Mouse (Mus musculus): Measurements from ENCODE around the gene Fgfr2. TPM values are rescaled to one million over a fixed set of nuclear protein-coding genes. Genes with fewer than 3 reads are reported as not detected.

The Fgfr2 gene
- polyA plus RNA-seq, 1 experiment: 3.0 TPM

DNA sequence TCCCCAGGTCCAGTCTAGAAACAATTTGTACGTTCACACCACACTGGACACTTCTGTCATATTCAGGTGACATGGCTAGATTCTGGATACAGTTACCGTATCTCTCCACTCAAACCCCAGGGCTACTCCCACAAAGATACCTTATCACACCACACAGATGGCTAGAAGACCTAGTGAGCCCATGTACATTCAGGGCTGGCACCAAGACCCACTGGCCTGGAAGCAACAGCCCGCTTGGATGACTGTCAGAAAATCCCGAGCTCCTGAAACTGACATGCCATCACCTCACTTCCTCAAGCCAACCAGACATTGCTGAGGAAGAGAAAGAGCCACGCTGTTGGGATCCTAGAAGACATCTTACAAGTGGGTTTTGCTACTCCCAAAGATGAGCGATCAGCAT, 384.3 kb downstream of the Fgfr2 start:
- TF ChIP-seq POLR2A (IDR thresholded peaks at IDR 0.05; ENCODE audit: control insufficient read depth, low read depth, low read length) (no peak), CTCF (IDR thresholded peaks at IDR 0.05; ENCODE audit: control insufficient read depth, insufficient read depth, insufficient replicate concordance, low read depth, low read length) (no peak)
- Histone ChIP-seq H3K27ac (ENCODE audit: control insufficient read depth, insufficient read depth, low read depth, low read length) (no peak overlapping the region), H3K4me3 (ENCODE audit: control insufficient read depth, low read depth, low read length) (no peak overlapping the region), H3K4me1 (ENCODE audit: control insufficient read depth, insufficient read depth, low read length) (no peaks in the 10 kb centered on the region), H3K27me3 (ENCODE audit: control insufficient read depth, insufficient read depth, low read length) (no peaks in the 10 kb centered on the region), H3K36me3 (ENCODE audit: control insufficient read depth, insufficient read depth, low read length) (no peaks in the 10 kb centered on the region)

DNA sequence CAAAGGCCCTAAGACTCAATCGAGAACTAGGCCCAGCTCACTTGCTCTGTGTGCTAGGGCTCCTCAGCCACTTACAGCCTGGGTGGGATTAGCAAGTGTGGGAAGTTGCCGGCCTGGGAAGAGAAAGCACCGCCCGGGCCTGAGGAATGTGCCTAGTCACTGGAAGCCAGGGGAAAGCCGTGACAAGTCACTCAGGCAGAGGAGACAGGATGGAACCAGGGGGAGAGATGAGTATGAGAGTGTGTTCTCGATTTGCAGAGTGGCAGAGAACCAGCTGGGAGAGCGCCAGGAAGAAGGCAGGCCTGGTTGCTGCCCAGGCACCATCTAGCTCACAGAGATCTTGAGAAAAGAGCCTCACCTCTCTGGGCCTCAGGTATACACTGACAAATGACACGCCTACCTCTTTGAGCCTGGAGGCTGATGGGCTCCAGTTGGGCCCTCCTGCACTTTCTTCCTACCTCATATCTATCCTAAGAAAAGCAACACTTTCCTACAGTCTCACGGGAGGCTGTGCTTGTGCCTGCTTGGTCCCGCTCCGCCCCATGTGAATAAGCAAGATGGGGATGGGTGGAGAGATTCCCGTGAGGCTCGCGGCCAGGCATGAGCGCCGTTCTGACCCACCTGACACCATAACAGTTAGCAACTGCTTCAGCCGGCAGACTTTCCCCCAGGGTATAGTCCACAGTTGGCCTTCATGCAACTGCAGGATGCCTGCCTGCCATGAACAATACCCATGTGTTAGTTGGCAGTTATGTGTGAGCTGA, 386.9 kb downstream of the Fgfr2 start:
- Histone ChIP-seq H3K36me3 (ENCODE audit: control insufficient read depth, insufficient read depth, low read length) (no peaks in the 10 kb centered on the region), H3K4me1 (ENCODE audit: control insufficient read depth, insufficient read depth, low read length) (no peaks in the 10 kb centered on the region; the same call in 1 of the 2 replicates), H3K4me3 (ENCODE audit: control insufficient read depth, low read depth, low read length) (no peak overlapping the region), H3K27ac (ENCODE audit: control insufficient read depth, insufficient read depth, low read depth, low read length) (no peak overlapping the region), H3K27me3 (ENCODE audit: control insufficient read depth, insufficient read depth, low read length) (no peaks in the 10 kb centered on the region)
- TF ChIP-seq POLR2A (IDR thresholded peaks at IDR 0.05; ENCODE audit: control insufficient read depth, low read depth, low read length) (no peak), CTCF (IDR thresholded peaks at IDR 0.05; ENCODE audit: control insufficient read depth, insufficient read depth, insufficient replicate concordance, low read depth, low read length) (no peak)

DNA sequence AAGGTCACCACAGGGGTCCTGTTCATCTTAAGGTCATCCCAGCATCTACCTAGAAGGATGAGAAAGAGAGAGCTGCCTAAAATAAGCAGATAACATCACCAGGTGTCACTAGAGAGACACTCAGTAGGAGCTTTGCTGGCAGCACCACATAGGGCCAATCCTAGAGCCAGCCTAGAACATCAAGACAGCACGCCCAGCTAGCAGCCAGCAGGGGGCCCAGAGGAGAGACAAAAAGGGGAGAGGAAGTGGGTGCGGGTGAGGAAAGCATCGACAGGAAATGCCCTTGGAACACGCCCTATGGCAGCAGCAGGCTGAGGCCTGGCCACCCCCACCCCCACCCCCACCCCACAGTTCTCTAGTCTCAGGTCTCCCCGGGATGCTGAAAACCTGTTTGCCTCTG, 388.0 kb downstream of the Fgfr2 start:
- Histone ChIP-seq H3K36me3 (ENCODE audit: control insufficient read depth, insufficient read depth, low read length) (no peaks in the 10 kb centered on the region), H3K4me3 (ENCODE audit: control insufficient read depth, low read depth, low read length) (no peak overlapping the region), H3K27ac (ENCODE audit: control insufficient read depth, insufficient read depth, low read depth, low read length) (no peak overlapping the region), H3K27me3 (ENCODE audit: control insufficient read depth, insufficient read depth, low read length) (no peaks in the 10 kb centered on the region), H3K4me1 (ENCODE audit: control insufficient read depth, insufficient read depth, low read length) (no peaks in the 10 kb centered on the region; the same call in 1 of the 2 replicates)
- 0 out of 2 replicates have a peak, but pooled peaks have one; percentile 20 for TF ChIP-seq CTCF (IDR thresholded peaks at IDR 0.05; ENCODE audit: control insufficient read depth, insufficient read depth, insufficient replicate concordance, low read depth, low read length)
- no peak for TF ChIP-seq POLR2A (IDR thresholded peaks at IDR 0.05; ENCODE audit: control insufficient read depth, low read depth, low read length)

DNA sequence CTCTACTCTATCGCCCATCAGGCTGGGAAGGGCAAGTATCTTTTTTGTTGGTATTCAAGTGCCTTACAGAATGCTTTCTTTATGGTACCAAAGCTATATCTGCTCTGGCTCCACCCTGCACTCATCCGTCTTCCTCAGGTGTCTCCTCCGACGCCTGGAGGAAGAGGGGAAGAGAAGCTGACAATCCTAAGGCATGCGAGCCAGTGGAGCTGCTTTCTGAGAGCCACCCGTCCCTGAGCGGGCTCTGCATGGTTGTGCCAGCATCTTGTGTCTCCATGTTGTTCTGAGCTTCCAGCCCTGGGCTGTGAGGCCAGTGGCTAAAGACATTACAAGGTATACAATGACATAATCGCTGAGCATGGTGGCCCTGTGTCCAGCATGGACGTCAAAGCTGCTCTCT, 388.9 kb downstream of the Fgfr2 start:
- no peaks in the 10 kb centered on the region; the same call in 1 of the 2 replicates for H3K4me1 ChIP-seq (ENCODE audit: control insufficient read depth, insufficient read depth, low read length)
- H3K27me3 ChIP-seq (ENCODE audit: control insufficient read depth, insufficient read depth, low read length): no peaks in the 10 kb centered on the region
- H3K27ac ChIP-seq (ENCODE audit: control insufficient read depth, insufficient read depth, low read depth, low read length): no peak overlapping the region
- no peak overlapping the region for H3K4me3 ChIP-seq (ENCODE audit: control insufficient read depth, low read depth, low read length)
- H3K36me3 ChIP-seq (ENCODE audit: control insufficient read depth, insufficient read depth, low read length): no peaks in the 10 kb centered on the region
- no peak for TF ChIP-seq POLR2A (IDR thresholded peaks at IDR 0.05; ENCODE audit: control insufficient read depth, low read depth, low read length)
- TF ChIP-seq CTCF (IDR thresholded peaks at IDR 0.05; ENCODE audit: control insufficient read depth, insufficient read depth, insufficient replicate concordance, low read depth, low read length): no peak

GRCm38 (mm10) chr7:132733521-132733920, 389.6 kb downstream of the Fgfr2 start:
- Histone ChIP-seq H3K27me3 (ENCODE audit: control insufficient read depth, insufficient read depth, low read length) (no peaks in the 10 kb centered on the region), H3K4me1 (ENCODE audit: control insufficient read depth, insufficient read depth, low read length) (no peaks in the 10 kb centered on the region; the same call in 1 of the 2 replicates), H3K27ac (ENCODE audit: control insufficient read depth, insufficient read depth, low read depth, low read length) (no peak overlapping the region), H3K36me3 (ENCODE audit: control insufficient read depth, insufficient read depth, low read length) (no peaks in the 10 kb centered on the region), H3K4me3 (ENCODE audit: control insufficient read depth, low read depth, low read length) (no peak overlapping the region)
- TF ChIP-seq POLR2A (IDR thresholded peaks at IDR 0.05; ENCODE audit: control insufficient read depth, low read depth, low read length): no peak
- TF ChIP-seq CTCF (IDR thresholded peaks at IDR 0.05; ENCODE audit: control insufficient read depth, insufficient read depth, insufficient replicate concordance, low read depth, low read length): no peak

DNA sequence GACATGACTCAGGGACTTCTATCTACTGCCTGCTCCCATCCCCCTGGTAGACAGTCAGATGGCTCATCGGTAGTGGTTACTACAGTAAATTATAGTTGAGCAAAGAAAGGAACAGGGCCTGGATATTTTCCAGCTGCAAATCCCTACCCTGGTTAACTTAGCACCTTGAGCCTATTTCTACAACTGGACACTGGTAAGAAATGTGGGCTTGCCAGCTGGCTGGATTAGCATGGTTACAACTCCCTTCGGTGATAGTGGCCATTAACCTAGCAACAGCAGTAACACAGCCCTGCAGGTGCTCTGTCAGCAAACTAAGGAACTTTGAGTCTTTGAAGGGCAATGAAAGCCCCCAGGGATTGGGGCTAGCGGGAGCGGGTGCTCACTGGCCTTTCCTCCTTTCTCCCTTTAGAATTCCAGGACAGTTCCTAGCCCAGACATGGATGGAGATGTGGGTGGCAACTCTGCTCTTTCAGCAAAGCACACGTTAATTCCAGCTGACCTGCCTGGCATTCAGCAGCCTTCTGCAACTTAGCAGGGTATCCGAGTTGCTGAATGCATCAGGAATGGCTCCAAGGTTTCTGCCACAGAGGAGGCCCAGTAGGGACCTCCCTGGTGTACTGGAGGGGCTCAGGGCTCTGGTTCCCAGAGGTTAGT, 390.9 kb downstream of the Fgfr2 start:
- Histone ChIP-seq H3K36me3 (ENCODE audit: control insufficient read depth, insufficient read depth, low read length) (no peaks in the 10 kb centered on the region), H3K4me3 (ENCODE audit: control insufficient read depth, low read depth, low read length) (no peak overlapping the region), H3K27me3 (ENCODE audit: control insufficient read depth, insufficient read depth, low read length) (no peaks in the 10 kb centered on the region), H3K27ac (ENCODE audit: control insufficient read depth, insufficient read depth, low read depth, low read length) (no peak overlapping the region), H3K4me1 (ENCODE audit: control insufficient read depth, insufficient read depth, low read length) (no peaks in the 10 kb centered on the region; the same call in 1 of the 2 replicates)
- TF ChIP-seq CTCF (IDR thresholded peaks at IDR 0.05; ENCODE audit: control insufficient read depth, insufficient read depth, insufficient replicate concordance, low read depth, low read length) (no peak), POLR2A (IDR thresholded peaks at IDR 0.05; ENCODE audit: control insufficient read depth, low read depth, low read length) (no peak)

GRCm38 (mm10) chr7:132731558-132731957, 391.6 kb downstream of the Fgfr2 start:
- Histone ChIP-seq H3K27ac (ENCODE audit: control insufficient read depth, insufficient read depth, low read depth, low read length) (no peak overlapping the region), H3K27me3 (ENCODE audit: control insufficient read depth, insufficient read depth, low read length) (no peaks in the 10 kb centered on the region), H3K4me1 (ENCODE audit: control insufficient read depth, insufficient read depth, low read length) (no peaks in the 10 kb centered on the region; the same call in 1 of the 2 replicates), H3K4me3 (ENCODE audit: control insufficient read depth, low read depth, low read length) (no peak overlapping the region), H3K36me3 (ENCODE audit: control insufficient read depth, insufficient read depth, low read length) (no peaks in the 10 kb centered on the region)
- no peak for TF ChIP-seq CTCF (IDR thresholded peaks at IDR 0.05; ENCODE audit: control insufficient read depth, insufficient read depth, insufficient replicate concordance, low read depth, low read length)
- no peak for TF ChIP-seq POLR2A (IDR thresholded peaks at IDR 0.05; ENCODE audit: control insufficient read depth, low read depth, low read length)
